Mouse (Mus musculus): ENCODE results near the gene Map4k1.

DNA sequence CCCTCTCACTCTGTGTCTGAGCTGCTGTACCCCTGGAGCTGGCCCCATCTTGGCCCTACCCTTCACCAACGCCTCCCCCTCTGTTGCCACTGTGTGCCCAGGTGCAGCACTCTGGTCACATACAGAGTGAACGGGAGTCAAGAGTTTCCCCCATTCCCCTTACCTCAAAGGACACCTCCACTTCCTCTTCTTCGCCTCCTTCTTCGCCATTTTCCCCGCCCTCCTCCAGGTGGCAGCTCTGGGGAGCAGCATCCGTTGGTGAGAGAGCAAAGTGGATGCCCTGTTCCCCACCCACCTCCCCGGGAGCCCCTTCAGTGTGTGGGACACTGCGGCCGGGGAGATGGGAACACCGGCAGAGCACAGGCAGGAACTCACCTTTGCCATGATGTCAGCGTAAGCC lies 66.8 kb downstream of the Map4k1 start:
- no peak for TF ChIP-seq CTCF (conservative IDR thresholded peaks at IDR 0.05; ENCODE audit: insufficient read depth, insufficient read length, low read depth, low read length)
- TF ChIP-seq POLR2A (IDR thresholded peaks at IDR 0.05; ENCODE audit: low read depth, low read length) = no peak

Data from kidney, adult 2 months (tissue).